ENCODE assay signal across 8 mouse cellular contexts in the genomic region with DNA sequence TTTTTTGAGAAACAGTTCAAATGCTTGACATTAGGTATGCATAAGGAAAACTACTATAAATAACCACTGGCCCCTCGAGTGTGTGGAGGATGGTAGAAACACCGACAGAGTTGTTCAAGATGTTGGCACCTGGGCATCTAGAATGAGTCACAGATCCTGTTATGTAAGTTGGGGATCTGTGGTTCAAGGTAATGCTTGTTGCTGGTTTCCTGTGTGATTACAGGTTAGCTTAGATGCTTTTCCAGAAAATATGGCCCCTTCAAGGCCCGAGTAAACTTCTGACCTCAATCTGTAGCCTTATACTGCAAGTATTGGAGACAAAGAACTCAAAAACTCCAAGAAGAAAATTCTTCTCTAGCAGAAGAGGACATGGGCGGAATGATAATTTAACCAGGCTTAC.
"Had no signal": no experiment of that assay in that cellular context is flagged by ENCODE, and none has a peak within 500 bp of the region (broad histone marks: within the 10 kb centered on the region; RNA-seq: fewer than 3 reads in every experiment).

No protein-coding gene starts in this region.

- DNase-seq: gastrocnemius, adult 2 months; gastrocnemius, postnatal 10 days; gastrocnemius, postnatal 25 days; heart, adult 18-20 months; heart, postnatal 10 days; heart, postnatal 4 days; kidney, postnatal 4 days; left cerebral cortex, postnatal 4 days had no signal
